Mouse (Mus musculus) Patski (cell line): ENCODE data around the gene Phykpl. TPM values are rescaled to one million over a fixed set of nuclear protein-coding genes. Genes with fewer than 3 reads are reported as not detected.

ENCODE experiments used
- ATAC-seq: fragments of 100-300 bp; one replicate; pipeline ENCODE4 v1.8.0; 2021
- CTCF ChIA-PET: fragments of 350-600 bp; sonication (Branson Sonifier 250); formaldehyde crosslinking; loops from one replicate; lab custom pipeline; 2022; ENCODE audit warnings: inconsistent platforms; lab: Charles Lee
- POLR2A ChIA-PET: fragments of 350-600 bp; sonication (Branson Sonifier 250); formaldehyde crosslinking; loops from one replicate; lab custom pipeline; 2022; ENCODE audit warnings: antibody characterized with exemption, inconsistent platforms; lab: Charles Lee
- DNase-seq: peaks from one replicate; pipeline ENCODE4 v3.0.0-alpha.2; 2011; ENCODE audit warnings: low read depth, low spot score
- H3K27me3 ChIP-seq: fragments of 371-371 bp; one replicate; pipeline ENCODE4 v1.5.1; 2021
- CTCF ChIP-seq: fragments of 100-300 bp; IDR thresholded peaks from one replicate; pipeline ENCODE4 v1.5.1; 2021
- in situ Hi-C: fragments of 300-500 bp; cut with MboI; formaldehyde crosslinking; loops from 3 replicates; pipeline ENCODE4 v1.11.1; 2018; ENCODE audit warnings: low pct_unique_long_range_greater_than_20kb, mixed read lengths
- polyA plus RNA-seq: library from polyadenylated mRNA; unstranded; gene quantifications from one replicate; pipeline ENCODE4 v1.2.3, GENCODE M21; 2021

Gene Phykpl
- polyA plus RNA-seq, 1 experiment from 2014 or later = 18.4 TPM

DNA sequence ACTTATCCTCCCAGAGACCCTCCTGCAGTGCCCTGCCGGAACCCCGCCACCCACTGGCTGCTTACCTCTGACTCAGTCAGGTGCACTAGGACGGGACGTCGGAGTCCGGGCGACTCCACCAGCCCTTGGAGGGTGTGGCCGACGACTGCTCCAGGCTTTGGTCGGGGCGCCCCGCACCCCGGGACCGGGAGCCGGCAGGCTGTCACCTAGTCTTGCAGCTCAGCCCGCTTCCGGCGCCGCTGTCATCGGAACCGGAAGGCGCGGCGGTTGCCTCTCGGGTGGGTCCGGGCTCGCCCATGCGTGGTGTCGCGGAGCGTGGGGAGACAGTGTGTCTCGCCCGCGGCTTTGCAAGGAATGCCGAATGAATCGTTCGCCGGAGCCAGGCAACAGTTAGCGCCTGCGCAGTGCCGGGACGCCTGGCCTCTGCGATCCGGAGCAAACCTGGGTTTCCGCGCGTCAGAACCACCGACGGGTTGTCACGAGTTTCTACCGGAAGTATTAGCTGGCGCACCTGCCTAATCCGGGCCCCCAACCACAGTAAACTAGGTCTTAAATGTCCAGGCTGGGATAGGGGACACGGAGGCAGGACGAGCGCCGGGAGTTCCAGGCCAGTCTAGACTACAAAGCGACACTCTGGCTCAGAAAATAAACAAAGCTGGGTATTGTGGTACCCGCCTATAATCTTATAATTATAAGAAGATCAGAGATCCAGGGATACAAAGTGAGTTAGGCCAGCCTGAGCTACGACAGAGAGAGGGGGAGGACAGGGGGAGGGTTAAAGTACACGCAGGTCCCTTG is 51.2 kb downstream of the Phykpl start, which contains the start of gene Rmnd5b:
Gene Rmnd5b (minus strand): TSS at position 372 of the 798 bp plus-strand sequence.
- POLR2A ChIA-PET = interaction anchor here (0.6 to 1.5 kb wide), 8 partner anchors 9 to 221 kb away, joined by 3 to 13 read pairs (median 4); partner anchors contain the start of genes D930048N14Rik and N4bp3
- in situ Hi-C loops = no loop called here
- H3K27me3 ChIP-seq = no peaks in the 10 kb centered on the region
- peak; percentile 7 for ATAC-seq
- TF ChIP-seq CTCF = no peak
- no peak for DNase-seq
- CTCF ChIA-PET = interaction anchor here (1.2 to 1.4 kb wide), 5 partner anchors 9 to 46 kb away, joined by 4 to 7 read pairs (median 4); no protein-coding TSS in a partner anchor

DNA sequence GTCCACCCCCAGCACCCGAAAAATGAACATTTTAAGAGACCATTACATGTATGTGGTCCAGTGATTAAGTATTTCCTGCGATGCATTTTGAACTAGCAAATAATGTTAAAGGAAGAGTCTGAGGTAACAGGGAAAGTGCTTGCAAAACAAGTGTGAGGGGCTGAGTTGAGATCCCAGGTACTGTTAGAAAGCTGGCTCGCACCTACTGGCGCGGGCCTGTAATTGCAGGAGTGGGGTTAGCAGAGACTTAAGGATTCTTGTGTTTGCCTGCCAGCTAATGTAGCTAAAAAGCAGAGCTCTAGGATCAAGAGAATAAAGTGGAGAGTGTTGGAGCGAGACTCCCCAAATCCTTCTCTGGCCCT is 51.7 kb downstream of the Phykpl start:
- in situ Hi-C loops = no loop called here
- POLR2A ChIA-PET = interaction anchor here (0.6 to 1.5 kb wide), 8 partner anchors 9 to 220 kb away, joined by 3 to 13 read pairs (median 4); partner anchors contain the start of genes D930048N14Rik and N4bp3
- CTCF ChIA-PET = interaction anchor here (1.2 to 1.4 kb wide), 5 partner anchors 8 to 45 kb away, joined by 4 to 7 read pairs (median 4); no protein-coding TSS in a partner anchor
- no peaks in the 10 kb centered on the region for H3K27me3 ChIP-seq
- no peak for TF ChIP-seq CTCF
- DNase-seq (no peak), ATAC-seq (peak; percentile 29)

DNA sequence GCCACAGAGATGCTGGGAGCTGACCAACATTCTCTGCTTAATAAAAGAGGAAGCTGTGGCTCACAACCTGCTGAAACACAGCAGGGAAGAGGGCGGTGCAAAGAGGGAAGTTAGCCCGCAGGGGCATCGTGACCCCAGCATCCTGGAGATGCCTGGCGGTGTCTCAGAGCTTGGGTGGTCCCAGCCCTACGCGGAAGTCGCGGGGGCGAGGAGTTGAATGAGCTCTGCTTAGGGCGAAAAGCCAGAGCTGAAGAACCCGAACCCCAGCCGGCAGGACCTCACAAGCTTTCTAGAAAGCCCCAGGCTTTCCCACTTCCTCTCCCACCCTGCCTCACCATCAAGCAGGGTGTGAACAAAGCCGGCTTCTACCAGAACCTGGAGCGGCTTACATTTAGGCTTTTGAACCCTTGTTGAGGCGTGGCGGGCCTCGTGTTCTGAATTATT is 53.4 kb downstream of the Phykpl start:
- POLR2A ChIA-PET = interaction anchor here (0.7 to 1.2 kb wide), 2 partner anchors 9 to 31 kb away, joined by 3 read pairs; partner anchors contain the start of gene Hnrnpab
- no peak for ATAC-seq
- CTCF ChIA-PET = interaction anchor here (0.9 kb wide), 1 partner anchor 43 kb away, joined by 3 read pairs; no protein-coding TSS in a partner anchor
- no peaks in the 10 kb centered on the region for H3K27me3 ChIP-seq
- no peak for TF ChIP-seq CTCF
- in situ Hi-C loops = no loop called here
- DNase-seq = no peak

DNA sequence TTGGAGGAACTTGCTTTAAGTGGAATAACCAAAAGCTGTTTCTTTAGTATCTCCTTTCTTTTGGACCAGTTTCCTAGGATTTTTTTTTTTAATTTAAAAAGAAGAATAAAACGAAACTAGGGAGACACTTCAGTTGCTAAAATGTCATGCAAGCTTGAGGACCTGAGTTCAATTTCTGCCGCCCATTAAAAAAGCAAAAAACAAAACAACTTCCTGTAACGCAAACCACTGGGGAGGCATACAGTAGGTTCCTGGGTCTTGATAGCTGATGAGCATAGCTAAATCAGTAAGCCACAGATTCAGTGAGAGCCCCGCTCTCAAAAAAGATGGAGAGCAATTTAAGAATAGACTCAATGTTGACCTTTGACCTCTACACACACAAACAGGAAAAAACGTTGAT is 53.9 kb downstream of the Phykpl start:
- no peak for ATAC-seq
- no peak for DNase-seq
- no peaks in the 10 kb centered on the region for H3K27me3 ChIP-seq
- ChIA-PET POLR2A (no interaction called here), CTCF (interaction anchor here (0.9 kb wide), 1 partner anchor 43 kb away, joined by 3 read pairs; no protein-coding TSS in a partner anchor)
- TF ChIP-seq CTCF = no peak
- in situ Hi-C loops = no loop called here

DNA sequence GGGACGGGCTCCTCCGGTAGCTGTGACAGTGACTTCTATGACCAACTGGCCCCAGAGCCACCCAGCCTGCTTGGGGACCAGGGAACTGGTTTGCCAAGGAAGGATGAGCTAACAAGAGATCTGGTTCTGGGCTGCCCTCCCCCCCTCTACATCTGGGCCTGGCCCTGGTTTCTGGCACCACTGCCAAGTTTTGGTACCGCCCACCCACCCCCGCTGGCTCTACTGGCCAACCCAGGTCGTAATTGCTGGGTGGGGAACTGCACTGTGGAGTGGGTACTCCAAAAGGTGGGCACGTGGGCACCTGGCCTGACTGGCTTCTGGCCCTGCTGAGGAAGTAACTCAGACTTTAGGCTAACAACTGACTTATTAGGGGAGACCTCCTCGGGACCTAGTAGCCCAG is 56.2 kb downstream of the Phykpl start:
- CTCF ChIA-PET = interaction anchor here (0.8 kb wide), 1 partner anchor 20 kb away, joined by 3 read pairs; no protein-coding TSS in a partner anchor
- TF ChIP-seq CTCF = no peak
- H3K27me3 ChIP-seq = no peaks in the 10 kb centered on the region
- in situ Hi-C loops = no loop called here
- DNase-seq (no peak), ATAC-seq (no peak)
- POLR2A ChIA-PET = interaction anchor here (1.5 to 2.0 kb wide), 3 partner anchors 10 to 34 kb away, joined by 3 to 8 read pairs (median 4); partner anchors contain the start of genes D930048N14Rik and N4bp3

DNA sequence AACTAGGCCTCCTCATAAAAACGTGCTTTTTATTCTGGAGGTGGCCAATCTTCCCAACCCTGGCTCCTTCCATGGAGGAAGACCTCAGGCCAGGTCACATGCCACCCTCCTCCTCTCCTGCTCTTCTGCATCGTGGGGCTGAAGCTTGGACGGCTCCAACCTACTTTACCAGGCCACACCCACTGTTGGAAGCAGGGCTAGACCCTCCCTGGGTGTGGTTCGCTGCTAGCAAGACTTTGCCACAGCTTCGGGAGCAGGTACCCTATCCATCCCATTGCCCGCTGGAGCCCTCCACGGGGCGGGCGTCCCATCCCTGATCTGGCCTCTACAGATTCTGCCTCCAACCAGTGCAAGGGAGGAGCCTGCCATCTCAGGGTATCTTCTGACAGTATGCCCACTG is 58.6 kb downstream of the Phykpl start:
- ATAC-seq = no peak
- POLR2A ChIA-PET = interaction anchor here (1.1 kb wide), 1 partner anchor 10 kb away, joined by 3 read pairs; no protein-coding TSS in a partner anchor
- DNase-seq = no peak

DNA sequence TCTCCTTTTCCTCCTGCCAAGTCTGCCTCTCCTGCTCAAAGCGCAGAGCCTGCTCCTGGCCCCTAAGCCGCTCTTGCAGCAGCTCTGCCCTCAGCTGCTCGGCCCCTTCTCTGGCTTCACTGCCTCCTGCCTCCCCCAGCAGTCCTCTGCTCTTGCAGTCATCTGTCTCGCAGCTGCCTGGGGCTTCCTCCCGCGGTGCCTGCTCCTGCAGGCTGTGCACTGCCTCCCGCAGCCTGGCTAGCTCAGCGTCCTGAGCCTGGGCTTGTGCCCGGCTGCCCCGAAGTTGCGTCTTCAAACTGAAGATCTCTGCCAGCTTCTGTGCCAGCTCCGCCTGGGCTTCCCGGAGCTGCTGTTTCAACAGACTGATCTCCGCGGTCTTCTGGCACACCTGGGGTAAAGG is 59.2 kb downstream of the Phykpl start:
- CTCF ChIA-PET = interaction anchor here (1.3 kb wide), 1 partner anchor 8 kb away, joined by 4 read pairs; the partner anchor contains the start of gene Rmnd5b
- in situ Hi-C loops = no loop called here
- DNase-seq (no peak), ATAC-seq (no peak)
- no peak for TF ChIP-seq CTCF
- POLR2A ChIA-PET = no interaction called here
- H3K27me3 ChIP-seq = no peaks in the 10 kb centered on the region

More for the DNA sequence above, 58.6 kb downstream of the Phykpl start:
- in situ Hi-C loops = no loop called here
- CTCF ChIA-PET = no interaction called here
- no peak for TF ChIP-seq CTCF
- no peaks in the 10 kb centered on the region for H3K27me3 ChIP-seq

DNA sequence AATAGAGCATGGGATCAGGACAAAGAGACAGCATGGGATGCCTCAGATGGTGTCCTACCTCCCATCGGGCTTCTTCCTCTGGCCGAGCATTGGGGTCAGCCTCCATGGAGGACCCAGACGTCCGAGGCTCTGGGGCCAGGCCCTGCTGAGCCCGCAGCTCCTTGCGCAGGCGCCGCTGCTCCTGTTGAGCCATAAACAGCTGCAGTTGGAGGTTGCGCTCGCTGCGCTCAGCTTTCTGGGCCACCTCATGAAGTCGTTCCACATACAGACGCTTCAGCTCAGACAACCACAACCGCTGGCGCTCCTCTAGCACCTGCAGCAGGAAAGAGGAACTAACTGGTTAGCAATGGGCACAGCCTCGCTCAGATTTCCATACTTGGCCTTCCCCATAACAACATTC is 59.7 kb downstream of the Phykpl start:
- H3K27me3 ChIP-seq = no peaks in the 10 kb centered on the region
- POLR2A ChIA-PET = no interaction called here
- TF ChIP-seq CTCF = no peak

DNA sequence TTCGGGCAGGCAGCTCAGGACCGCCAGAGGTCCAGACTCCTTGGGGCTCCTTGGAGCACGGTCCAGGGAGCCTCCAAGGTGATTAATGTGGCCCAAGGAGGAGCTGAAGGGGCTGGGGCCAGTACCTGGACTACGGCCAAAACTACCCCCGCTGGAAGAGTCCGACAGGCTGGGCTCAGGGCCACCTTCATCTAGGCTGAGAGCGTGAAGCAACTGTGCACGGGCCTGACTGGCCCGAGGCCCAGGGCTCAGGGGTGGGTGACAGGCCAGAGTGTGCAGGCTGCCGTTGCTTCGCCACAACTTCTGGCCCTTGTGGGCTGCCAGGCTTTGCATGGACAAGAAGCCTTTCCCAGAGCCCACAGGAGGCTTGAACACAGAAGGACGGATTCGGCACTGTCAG is 60.7 kb downstream of the Phykpl start:
- no peak for TF ChIP-seq CTCF
- in situ Hi-C loops = no loop called here
- DNase-seq = no peak
- ChIA-PET POLR2A (interaction anchor here (1.0 kb wide), 1 partner anchor 9 kb away, joined by 3 read pairs; no protein-coding TSS in a partner anchor), CTCF (interaction anchor here (1.3 kb wide), 2 partner anchors 9 to 13 kb away, joined by 3 to 4 read pairs; partner anchors contain the start of gene Rmnd5b)
- H3K27me3 ChIP-seq = no peaks in the 10 kb centered on the region
- ATAC-seq = no peak

More for the DNA sequence above, 59.7 kb downstream of the Phykpl start:
- no peak for DNase-seq
- CTCF ChIA-PET = interaction anchor here (1.3 kb wide), 1 partner anchor 8 kb away, joined by 4 read pairs; the partner anchor contains the start of gene Rmnd5b
- in situ Hi-C loops = no loop called here
- no peak for ATAC-seq

DNA sequence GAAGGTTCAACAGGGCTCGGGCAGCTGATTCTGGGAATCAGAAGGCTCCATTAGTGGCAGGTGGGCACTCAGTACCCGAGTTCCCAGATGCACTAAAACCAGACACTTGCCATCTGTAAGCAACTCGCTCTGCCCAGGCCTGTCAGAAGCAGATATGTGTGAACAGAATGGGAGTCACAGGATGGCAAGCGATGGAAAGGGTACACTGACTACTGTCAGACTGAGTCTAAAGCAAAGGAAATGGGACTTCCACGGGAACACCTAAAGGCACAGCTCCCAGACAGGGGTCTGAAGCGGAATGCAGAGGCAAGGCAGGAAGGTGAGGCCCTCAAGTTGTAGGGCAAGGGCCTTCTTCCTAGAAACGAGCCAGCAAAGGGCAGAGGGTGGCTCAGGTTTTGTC is 61.7 kb downstream of the Phykpl start:
- DNase-seq (no peak), ATAC-seq (no peak)
- no peak for TF ChIP-seq CTCF
- H3K27me3 ChIP-seq = no peaks in the 10 kb centered on the region
- CTCF ChIA-PET = interaction anchor here (1.3 kb wide), 1 partner anchor 14 kb away, joined by 3 read pairs; no protein-coding TSS in a partner anchor
- in situ Hi-C loops = no loop called here
- POLR2A ChIA-PET = no interaction called here
